Mouse (Mus musculus): ENCODE measurements around the gene Arl15. TPM values are rescaled to one million over a fixed set of nuclear protein-coding genes. Genes with fewer than 3 reads are reported as not detected.

The Arl15 gene
- polyA plus RNA-seq, 1 experiment from 2014 or later = 6.7 TPM

DNA sequence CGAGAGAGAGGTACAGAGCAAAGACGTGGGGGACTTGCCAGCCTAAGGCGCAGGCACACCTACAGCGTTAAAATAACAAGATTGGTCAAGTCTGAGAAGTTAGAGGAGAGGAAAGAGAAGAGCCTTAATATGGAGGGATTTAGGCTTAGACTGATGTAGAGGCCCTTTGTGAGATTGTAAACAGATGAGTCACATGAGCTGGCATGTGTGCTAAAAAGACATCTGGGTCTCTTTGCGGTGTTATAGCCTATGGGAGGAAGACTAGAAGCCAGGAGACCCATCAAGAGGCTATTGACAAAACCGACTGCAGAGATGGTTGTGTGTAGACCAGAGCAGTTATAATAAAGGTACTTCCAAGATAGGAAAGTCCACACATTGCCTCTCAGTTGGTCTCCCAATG lies 296.5 kb downstream of the Arl15 start:
- Histone ChIP-seq H3K4me3 (no peak overlapping the region), H3K27me3 (no peaks in the 10 kb centered on the region), H3K27ac (no peak overlapping the region), H3K36me3 (no peaks in the 10 kb centered on the region), H3K9me3 (replicated peaks) (no peaks in the 10 kb centered on the region), H3K4me2 (no peak overlapping the region), H3K9ac (no peak overlapping the region), H3K4me1 (replicated peaks) (peaks cover 5% of the 10 kb centered on the region; the same call in 1 of the 2 replicates)
- ATAC-seq (replicated peaks; ENCODE audit: insufficient number of reproducible peaks, insufficient read depth, low FRiP score, low read depth) = no peak
- WGBS = 90% methylated on average over 6 of the region's 6 CpGs

DNA sequence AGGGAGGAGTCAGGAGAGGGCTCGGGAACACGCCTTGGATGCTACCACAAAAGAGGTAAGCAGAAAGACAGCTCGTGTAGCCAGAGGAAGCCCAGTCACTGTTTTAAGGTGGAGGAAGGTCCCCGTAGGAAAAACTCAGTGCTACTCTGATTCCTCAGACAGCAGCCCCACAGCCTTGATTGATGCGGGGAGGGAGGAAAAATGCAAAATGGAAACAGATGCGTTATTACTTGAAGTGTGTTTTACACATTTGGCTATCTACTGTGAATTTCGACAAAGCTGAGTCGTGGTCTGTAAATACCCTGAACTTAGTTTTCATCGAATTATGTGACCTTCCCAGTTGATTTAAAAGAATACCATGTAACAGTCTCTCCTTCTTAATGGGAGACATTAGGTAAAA lies 296.9 kb downstream of the Arl15 start:
- no peaks in the 10 kb centered on the region for H3K27me3 ChIP-seq
- ATAC-seq (replicated peaks; ENCODE audit: insufficient number of reproducible peaks, insufficient read depth, low FRiP score, low read depth) = no peak
- H3K4me3 ChIP-seq = no peak overlapping the region
- H3K9ac ChIP-seq = no peak overlapping the region
- H3K4me2 ChIP-seq = no peak overlapping the region
- peaks cover 5% of the 10 kb centered on the region; the same call in 1 of the 2 replicates for H3K4me1 ChIP-seq (replicated peaks)
- H3K9me3 ChIP-seq (replicated peaks) = no peaks in the 10 kb centered on the region
- H3K27ac ChIP-seq = no peak overlapping the region
- 72% methylated on average over 9 of the region's 9 CpGs for WGBS
- H3K36me3 ChIP-seq = no peaks in the 10 kb centered on the region

DNA sequence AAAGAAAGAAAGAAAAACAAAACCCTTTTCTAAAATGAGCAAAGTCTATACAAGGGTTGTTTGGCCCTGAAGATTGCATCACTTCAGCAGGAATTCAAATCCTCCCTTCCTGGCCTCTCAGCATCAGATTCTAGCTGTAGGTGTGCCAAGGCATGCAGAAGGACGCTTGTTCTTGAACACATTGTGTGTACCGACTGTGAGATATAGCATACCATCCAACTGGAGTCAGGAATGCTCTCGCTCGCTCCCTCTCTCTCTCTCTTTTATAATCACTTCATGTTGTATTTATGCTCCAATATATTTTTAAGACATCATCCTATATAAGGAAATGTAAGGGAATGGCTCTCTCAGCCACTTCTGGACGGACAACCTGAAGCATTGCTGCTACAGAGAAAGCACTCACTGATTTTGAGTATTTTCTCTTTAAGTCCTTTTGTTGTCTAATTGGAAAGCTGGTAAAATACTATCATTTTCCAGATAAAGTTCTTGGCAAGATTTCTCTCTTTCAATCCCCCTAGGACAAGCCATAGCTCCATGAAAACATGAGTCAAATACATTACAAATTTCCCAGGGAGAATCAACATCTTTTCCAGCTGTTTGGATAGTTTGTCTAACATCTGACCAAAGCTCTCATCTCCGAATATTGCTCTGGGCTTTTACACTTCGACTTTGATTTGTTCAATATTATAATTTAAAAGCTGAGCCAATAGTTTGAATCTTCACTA lies 300.0 kb downstream of the Arl15 start:
- Histone ChIP-seq H3K9ac (no peak overlapping the region), H3K4me3 (no peak overlapping the region), H3K27ac (no peak overlapping the region), H3K4me2 (no peak overlapping the region), H3K27me3 (no peaks in the 10 kb centered on the region), H3K36me3 (no peaks in the 10 kb centered on the region), H3K4me1 (replicated peaks) (peaks cover 5% of the 10 kb centered on the region; the same call in 1 of the 2 replicates), H3K9me3 (replicated peaks) (no peaks in the 10 kb centered on the region)
- ATAC-seq (replicated peaks; ENCODE audit: insufficient number of reproducible peaks, insufficient read depth, low FRiP score, low read depth) = no peak
- WGBS = 57% methylated on average over 7 of the region's 7 CpGs

DNA sequence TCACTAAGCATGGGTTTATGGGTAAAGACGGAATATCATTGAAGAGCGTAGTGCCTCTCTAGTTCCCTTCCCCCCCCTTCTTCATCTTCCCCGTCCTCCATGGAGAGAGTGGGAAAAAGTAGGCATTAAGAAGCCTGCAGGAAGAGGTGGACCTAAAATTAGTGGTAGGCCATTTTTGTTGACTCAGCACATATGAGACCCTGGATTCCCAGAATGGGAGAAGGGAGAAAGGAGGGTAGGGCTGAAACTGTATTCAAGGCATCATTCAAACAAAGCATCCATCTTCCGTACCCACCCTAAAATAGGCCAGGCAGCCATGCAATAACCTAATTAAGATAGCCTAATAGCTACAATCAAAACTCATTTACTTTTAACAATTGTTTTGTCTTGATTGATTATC lies 301.1 kb downstream of the Arl15 start:
- 89% methylated on average over 4 of the region's 4 CpGs for WGBS
- H3K9ac ChIP-seq = no peak overlapping the region
- H3K4me3 ChIP-seq = no peak overlapping the region
- H3K27me3 ChIP-seq = no peaks in the 10 kb centered on the region
- H3K4me1 ChIP-seq (replicated peaks) = peaks cover 5% of the 10 kb centered on the region; the same call in 1 of the 2 replicates
- ATAC-seq (replicated peaks; ENCODE audit: insufficient number of reproducible peaks, insufficient read depth, low FRiP score, low read depth) = no peak
- no peaks in the 10 kb centered on the region for H3K36me3 ChIP-seq
- no peak overlapping the region for H3K27ac ChIP-seq
- no peaks in the 10 kb centered on the region for H3K9me3 ChIP-seq (replicated peaks)
- H3K4me2 ChIP-seq = no peak overlapping the region

DNA sequence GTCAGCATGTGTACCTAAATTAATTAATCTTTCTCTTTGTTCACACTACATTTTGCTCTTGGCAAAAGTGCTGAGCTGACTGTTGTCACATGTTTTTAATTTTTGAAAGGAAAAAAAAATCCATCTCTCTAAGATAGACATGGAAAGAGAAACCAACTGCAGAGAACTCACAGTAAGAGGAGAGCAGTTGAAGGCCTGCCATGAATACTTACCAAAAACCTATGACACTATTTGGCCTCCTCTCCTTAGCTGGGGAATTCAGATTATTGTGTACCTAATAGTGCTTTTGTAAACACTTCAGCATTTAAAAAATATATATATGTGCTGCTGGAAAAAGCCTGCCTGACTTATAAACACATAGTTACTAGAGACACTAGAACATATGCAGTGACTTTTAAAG lies 302.1 kb downstream of the Arl15 start:
- H3K27ac ChIP-seq = no peak overlapping the region
- H3K4me1 ChIP-seq (replicated peaks) = peaks cover 6% of the 10 kb centered on the region
- H3K9me3 ChIP-seq (replicated peaks) = no peaks in the 10 kb centered on the region
- no peaks in the 10 kb centered on the region for H3K36me3 ChIP-seq
- no peak overlapping the region for H3K9ac ChIP-seq
- no peak overlapping the region for H3K4me2 ChIP-seq
- no peak overlapping the region for H3K4me3 ChIP-seq
- ATAC-seq (replicated peaks; ENCODE audit: insufficient number of reproducible peaks, insufficient read depth, low FRiP score, low read depth) = no peak
- no peaks in the 10 kb centered on the region for H3K27me3 ChIP-seq

DNA sequence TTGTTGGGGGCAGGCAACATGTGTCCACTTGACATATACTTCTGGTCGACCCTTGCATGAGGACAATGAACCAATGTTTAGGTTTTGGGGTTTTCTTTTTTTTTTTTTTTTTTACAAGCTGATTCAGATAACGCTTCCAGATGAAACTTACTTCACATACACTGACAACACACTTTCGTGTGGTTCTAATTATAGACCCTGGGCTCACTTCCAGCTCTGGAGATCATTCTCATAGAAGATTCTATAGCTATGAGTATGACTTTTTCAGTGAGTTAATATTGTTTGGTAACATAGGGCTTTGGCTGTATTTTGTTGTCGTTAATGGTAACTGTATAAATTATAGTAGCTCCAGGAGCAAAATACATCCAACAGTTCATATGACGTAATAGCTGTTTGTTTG lies 306.9 kb downstream of the Arl15 start:
- no peak for ATAC-seq (replicated peaks; ENCODE audit: insufficient number of reproducible peaks, insufficient read depth, low FRiP score, low read depth)
- H3K27ac ChIP-seq = no peak overlapping the region
- 43% methylated on average over 5 of the region's 5 CpGs for WGBS

DNA sequence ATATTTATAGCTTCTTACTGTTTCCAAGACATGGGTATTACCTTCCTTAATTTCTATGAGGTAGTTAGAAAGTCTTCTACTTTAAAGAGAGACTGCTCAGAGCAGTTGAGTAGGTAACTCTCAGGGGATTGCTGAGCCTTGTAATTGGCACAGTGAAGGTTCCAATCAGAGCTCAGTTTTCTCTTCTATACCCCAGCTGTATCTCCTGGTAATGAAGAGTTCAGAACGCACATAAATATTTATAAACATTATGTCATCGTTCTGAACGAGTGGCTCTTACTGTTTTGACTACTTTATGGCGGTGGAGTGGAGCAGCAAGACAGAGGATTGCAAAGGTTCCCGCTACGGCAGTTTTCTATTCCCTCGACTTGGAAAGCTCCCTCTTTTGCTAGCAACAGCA lies 311.8 kb downstream of the Arl15 start:
- Histone ChIP-seq H3K36me3 (no peaks in the 10 kb centered on the region), H3K4me1 (replicated peaks) (peaks cover 3% of the 10 kb centered on the region; the same call in 1 of the 2 replicates), H3K9ac (no peak overlapping the region), H3K4me3 (no peak overlapping the region), H3K4me2 (no peak overlapping the region), H3K9me3 (replicated peaks) (no peaks in the 10 kb centered on the region), H3K27ac (no peak overlapping the region), H3K27me3 (no peaks in the 10 kb centered on the region)
- no peak for ATAC-seq (replicated peaks; ENCODE audit: insufficient number of reproducible peaks, insufficient read depth, low FRiP score, low read depth)
- WGBS = 71% methylated on average over 7 of the region's 7 CpGs

More for the DNA sequence above, 306.9 kb downstream of the Arl15 start:
- no peaks in the 10 kb centered on the region for H3K36me3 ChIP-seq
- H3K4me1 ChIP-seq (replicated peaks) = peaks cover 3% of the 10 kb centered on the region; the same call in 1 of the 2 replicates
- H3K9ac ChIP-seq = no peak overlapping the region
- no peak overlapping the region for H3K4me3 ChIP-seq
- H3K27me3 ChIP-seq = no peaks in the 10 kb centered on the region
- no peaks in the 10 kb centered on the region for H3K9me3 ChIP-seq (replicated peaks)
- no peak overlapping the region for H3K4me2 ChIP-seq

DNA sequence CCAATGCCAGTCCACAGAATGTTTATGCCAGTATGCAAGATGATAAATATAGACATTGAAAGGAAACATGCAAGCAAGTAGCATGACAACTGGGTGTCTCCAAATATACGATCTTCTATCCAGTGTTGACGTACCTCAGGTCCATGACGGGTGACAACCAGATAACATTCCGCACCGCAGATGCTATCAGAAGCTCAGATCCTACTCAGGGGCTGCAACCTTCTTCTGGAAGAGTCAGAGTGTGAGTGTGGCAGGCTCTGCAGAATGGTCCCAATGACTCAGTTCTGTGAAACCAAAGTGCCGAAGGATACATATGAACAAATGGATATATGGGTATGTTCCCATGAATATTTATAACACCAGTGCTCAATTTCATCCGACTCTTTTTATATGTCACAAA lies 313.2 kb downstream of the Arl15 start:
- no peak overlapping the region for H3K27ac ChIP-seq
- no peak for ATAC-seq (replicated peaks; ENCODE audit: insufficient number of reproducible peaks, insufficient read depth, low FRiP score, low read depth)
- H3K36me3 ChIP-seq = no peaks in the 10 kb centered on the region
- H3K9me3 ChIP-seq (replicated peaks) = no peaks in the 10 kb centered on the region
- H3K27me3 ChIP-seq = no peaks in the 10 kb centered on the region
- no peaks in the 10 kb centered on the region for H3K4me1 ChIP-seq (replicated peaks)
- 67% methylated on average over 7 of the region's 7 CpGs for WGBS
- H3K9ac ChIP-seq = no peak overlapping the region
- no peak overlapping the region for H3K4me3 ChIP-seq
- no peak overlapping the region for H3K4me2 ChIP-seq

DNA sequence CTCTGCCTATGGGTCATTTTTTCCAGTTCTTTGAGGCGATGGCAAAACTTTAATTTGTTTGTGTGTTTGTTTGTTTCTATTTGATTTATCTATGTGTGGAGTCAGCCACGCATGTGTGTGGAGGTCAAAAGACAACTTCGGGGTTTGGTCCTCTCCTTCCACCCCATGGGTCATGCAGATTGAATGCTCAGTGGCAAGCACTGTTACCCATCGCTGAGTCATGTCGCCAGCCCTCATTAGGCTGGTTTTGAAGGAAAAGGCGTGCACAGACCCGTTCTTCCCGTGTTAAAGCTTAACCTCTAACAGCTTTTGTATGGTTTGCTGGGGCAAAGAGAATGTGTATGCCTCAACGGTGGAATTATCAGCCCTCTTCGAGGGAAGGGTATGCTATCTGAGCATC lies 315.1 kb downstream of the Arl15 start:
- H3K9ac ChIP-seq = no peak overlapping the region
- H3K4me2 ChIP-seq = no peak overlapping the region
- no peak for ATAC-seq (replicated peaks; ENCODE audit: insufficient number of reproducible peaks, insufficient read depth, low FRiP score, low read depth)
- no peak overlapping the region for H3K27ac ChIP-seq
- no peaks in the 10 kb centered on the region for H3K4me1 ChIP-seq (replicated peaks)
- H3K9me3 ChIP-seq (replicated peaks) = no peaks in the 10 kb centered on the region
- WGBS = 78% methylated on average over 10 of the region's 10 CpGs
- H3K36me3 ChIP-seq = no peaks in the 10 kb centered on the region
- no peaks in the 10 kb centered on the region for H3K27me3 ChIP-seq
- no peak overlapping the region for H3K4me3 ChIP-seq

DNA sequence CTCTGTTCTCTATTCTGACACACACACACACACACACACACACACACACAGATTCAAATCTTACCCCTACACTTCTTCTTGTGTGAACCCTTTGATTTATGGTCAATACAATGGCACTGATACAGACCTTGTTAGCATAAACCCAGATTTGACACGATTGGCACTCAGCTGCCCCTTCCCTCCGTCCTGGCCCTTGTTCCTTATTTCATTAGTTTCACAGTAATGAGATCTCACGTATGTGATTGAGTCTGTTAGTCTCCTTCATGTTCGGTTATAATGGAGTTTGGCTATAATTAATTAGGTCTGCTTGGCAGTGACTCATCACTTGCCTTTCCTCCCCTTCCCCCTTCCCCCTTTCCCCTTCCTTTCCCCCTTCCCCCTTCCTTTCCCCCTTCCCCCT lies 315.5 kb downstream of the Arl15 start:
- WGBS = 67% methylated on average over 4 of the region's 4 CpGs
- no peak overlapping the region for H3K9ac ChIP-seq
- H3K36me3 ChIP-seq = no peaks in the 10 kb centered on the region
- ATAC-seq (replicated peaks; ENCODE audit: insufficient number of reproducible peaks, insufficient read depth, low FRiP score, low read depth) = no peak
- H3K4me1 ChIP-seq (replicated peaks) = no peaks in the 10 kb centered on the region
- no peaks in the 10 kb centered on the region for H3K27me3 ChIP-seq
- no peak overlapping the region for H3K27ac ChIP-seq
- H3K4me2 ChIP-seq = no peak overlapping the region
- no peaks in the 10 kb centered on the region for H3K9me3 ChIP-seq (replicated peaks)
- no peak overlapping the region for H3K4me3 ChIP-seq

DNA sequence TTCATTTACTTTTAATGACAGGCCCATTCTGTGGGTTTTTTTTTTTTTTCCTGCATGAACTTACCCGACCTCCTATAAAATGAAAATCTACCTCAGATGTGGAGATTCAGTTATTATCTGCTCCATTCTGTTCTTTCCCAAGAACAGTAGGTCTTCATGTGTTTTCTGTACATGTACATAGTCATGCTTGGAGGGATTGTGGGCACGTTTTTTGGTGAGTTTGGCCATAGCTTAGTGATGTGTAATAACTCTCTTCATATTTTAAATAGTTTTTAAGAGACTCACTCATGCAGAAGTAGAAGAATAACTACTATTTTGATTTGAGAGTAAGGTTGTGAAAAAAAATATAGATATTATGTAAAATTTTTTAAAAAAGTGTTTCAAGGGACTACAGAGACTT lies 319.2 kb downstream of the Arl15 start:
- Histone ChIP-seq H3K36me3 (no peaks in the 10 kb centered on the region), H3K27ac (no peak overlapping the region), H3K9ac (no peak overlapping the region), H3K9me3 (replicated peaks) (no peaks in the 10 kb centered on the region), H3K4me2 (no peak overlapping the region), H3K4me1 (replicated peaks) (peaks cover 6% of the 10 kb centered on the region), H3K27me3 (no peaks in the 10 kb centered on the region), H3K4me3 (no peak overlapping the region)
- 68% methylated on average over 2 of the region's 2 CpGs for WGBS
- no peak for ATAC-seq (replicated peaks; ENCODE audit: insufficient number of reproducible peaks, insufficient read depth, low FRiP score, low read depth)

DNA sequence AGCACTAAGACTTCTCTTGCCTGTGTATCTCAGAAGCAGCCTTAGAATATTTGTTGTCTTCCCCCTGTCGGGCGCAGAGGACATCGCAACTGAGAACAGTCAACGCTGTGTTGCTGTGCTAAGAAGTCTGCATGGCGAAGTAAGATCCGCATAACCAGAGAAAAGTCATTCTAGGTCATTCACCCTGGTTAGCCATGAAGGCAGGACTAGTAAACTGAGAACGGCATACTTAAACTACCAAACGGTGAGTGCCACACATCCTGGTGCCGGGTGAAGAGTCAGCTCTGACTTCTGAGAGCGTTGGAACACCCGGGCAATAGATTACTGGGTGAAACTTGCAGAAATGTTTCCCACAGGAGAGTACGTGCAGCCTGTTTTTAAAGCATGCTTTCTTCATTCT lies 320.3 kb downstream of the Arl15 start:
- Histone ChIP-seq H3K4me2 (no peak overlapping the region), H3K9me3 (replicated peaks) (no peaks in the 10 kb centered on the region), H3K4me1 (replicated peaks) (peaks cover 9% of the 10 kb centered on the region), H3K27ac (no peak overlapping the region), H3K36me3 (no peaks in the 10 kb centered on the region), H3K9ac (no peak overlapping the region), H3K4me3 (no peak overlapping the region), H3K27me3 (no peaks in the 10 kb centered on the region)
- 90% methylated on average over 12 of the region's 12 CpGs for WGBS
- no peak for ATAC-seq (replicated peaks; ENCODE audit: insufficient number of reproducible peaks, insufficient read depth, low FRiP score, low read depth)
